Mouse (Mus musculus): ENCODE data around the gene Vwa2. TPM values are rescaled to one million over a fixed set of nuclear protein-coding genes. Genes with fewer than 3 reads are reported as not detected.

The Vwa2 gene
- 0.46 TPM in 1 of 2 replicates, not detected in the other for polyA plus RNA-seq (2015; fragmentation: Nextera tagmentation; extraction: Ambion mirVana)

DNA sequence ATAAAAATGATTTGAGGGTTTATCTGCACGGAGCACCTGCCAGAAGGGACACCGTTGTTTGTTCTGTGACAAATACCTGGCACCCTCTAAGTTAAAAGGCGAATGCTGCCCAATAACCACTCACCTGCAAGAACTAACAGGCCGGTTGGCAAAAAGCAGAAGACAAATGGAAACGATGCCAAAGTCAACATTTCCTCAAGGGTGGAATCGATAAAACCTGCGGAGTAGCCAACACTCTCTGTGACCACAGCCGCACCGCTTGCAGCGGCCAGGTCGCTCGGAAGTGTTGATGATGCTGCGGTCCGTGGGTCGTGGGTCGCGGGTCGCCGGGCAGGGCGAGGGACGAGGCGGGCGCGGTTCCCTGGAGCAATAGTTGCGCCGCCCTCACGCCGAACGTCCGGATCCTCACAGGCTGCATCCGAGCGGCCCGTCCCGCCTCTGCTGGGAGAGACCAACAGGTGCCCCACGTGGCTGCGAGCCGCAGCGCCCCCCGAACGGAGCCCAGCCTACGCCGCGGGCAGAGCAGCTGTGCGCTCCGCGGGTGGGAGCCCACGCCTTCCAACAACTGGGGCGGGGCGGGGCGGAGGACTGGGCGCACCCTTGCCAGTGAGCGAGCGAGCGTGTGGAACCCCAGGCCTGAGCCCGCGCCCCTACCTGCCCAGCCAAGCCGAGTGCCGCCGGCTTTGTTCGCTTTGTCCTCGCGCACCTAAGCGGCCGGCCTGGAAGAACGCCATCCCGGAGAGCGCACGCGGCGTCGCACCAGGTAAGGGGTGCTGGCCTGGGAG, at the start of gene Vwa2:
Vwa2 (plus strand) TSS at position 434 of the 785 bp plus-strand sequence.

DNA sequence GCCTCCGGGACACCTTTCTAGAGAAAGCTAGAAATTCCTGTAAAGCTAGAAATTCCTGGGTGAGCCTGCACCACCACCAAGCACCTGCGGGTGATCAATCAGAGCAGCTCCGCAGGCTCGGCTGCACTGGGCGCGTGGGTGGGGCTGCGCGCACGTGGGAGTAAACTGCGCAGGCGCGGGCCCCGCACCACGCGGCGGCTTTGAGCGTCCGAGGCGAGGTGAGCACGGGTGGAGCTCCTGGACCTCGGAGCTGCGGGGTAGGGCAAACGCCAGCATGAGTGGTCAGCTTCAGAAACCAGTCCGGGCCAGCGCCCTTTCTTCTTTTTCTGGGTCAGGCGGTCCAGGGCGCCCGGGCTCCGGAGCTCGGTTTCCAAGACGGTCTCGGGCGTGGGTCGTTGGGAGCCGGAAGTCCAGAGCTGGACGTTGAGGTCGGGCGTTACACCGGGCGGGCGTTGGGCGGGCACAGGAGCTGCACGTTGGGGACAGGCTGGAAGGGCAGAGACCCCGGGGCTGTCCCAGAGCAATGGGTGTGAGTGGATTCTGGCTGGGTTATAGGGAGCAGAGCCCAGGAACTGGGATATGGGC, 47.9 kb upstream of the Vwa2 start, which contains the start of gene Tdrd1:
Tdrd1 (plus strand) TSS at position 163 of the 585 bp plus-strand sequence.

Other genes with a start within 250 kb of the Vwa2 start
- gene Adrb1, start 152.1 kb upstream of the Vwa2 start, polyA plus RNA-seq (2015; fragmentation: Nextera tagmentation; extraction: Ambion mirVana) = 0.24 and 0.28 TPM in 2 replicates
- 12.5 and 13.4 TPM in 2 replicates for gene Ccdc186, start 52.1 kb upstream of the Vwa2 start, polyA plus RNA-seq (2015; fragmentation: Nextera tagmentation; extraction: Ambion mirVana)
- 0.38 and 0.49 TPM in 2 replicates for gene Tdrd1, start 48.0 kb upstream of the Vwa2 start, polyA plus RNA-seq (2015; fragmentation: Nextera tagmentation; extraction: Ambion mirVana)
- gene Afap1l2, start 134.0 kb downstream of the Vwa2 start, polyA plus RNA-seq (2015; fragmentation: Nextera tagmentation; extraction: Ambion mirVana) = 10.0 TPM in 2 replicates